Mouse (Mus musculus): ENCODE data around the gene Farp1. TPM values are rescaled to one million over a fixed set of nuclear protein-coding genes. Genes with fewer than 3 reads are reported as not detected.

The Farp1 gene
- total RNA-seq, 2 experiments from 2014 or later: 83.5 to 105 TPM

DNA sequence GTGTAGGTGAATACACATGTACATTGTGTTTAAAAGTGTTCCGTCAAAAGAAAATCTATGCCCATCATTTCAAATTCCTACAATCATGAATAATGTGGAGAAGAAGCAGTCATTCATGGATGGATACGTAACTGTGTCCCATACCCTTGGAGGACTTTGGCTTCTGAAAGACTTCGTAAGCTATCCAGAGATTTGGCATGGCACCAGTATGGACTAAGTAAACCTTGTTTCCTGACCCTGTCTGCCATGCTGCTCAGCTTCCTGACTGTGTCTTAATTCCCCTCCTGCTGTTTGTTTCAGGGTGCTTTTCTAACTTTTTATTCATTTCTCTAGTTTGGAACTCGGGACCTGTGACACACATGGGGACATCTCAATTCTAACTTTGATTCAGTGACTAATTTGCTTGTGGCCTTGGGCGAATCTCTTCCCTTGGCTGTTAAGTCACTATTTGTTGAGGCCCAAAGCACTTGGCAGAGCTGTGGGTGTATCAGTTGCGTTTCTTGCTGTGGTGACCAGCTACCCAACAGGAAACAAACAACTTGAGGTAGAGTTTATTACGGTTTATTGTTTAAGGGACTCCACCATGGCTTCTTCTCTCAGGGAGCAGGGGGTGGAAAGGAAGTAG lies 108.9 kb downstream of the Farp1 start:
- DNase-seq (ENCODE audit: extremely low spot score in 1 of 2, low spot score in 1 of 2): no peak

DNA sequence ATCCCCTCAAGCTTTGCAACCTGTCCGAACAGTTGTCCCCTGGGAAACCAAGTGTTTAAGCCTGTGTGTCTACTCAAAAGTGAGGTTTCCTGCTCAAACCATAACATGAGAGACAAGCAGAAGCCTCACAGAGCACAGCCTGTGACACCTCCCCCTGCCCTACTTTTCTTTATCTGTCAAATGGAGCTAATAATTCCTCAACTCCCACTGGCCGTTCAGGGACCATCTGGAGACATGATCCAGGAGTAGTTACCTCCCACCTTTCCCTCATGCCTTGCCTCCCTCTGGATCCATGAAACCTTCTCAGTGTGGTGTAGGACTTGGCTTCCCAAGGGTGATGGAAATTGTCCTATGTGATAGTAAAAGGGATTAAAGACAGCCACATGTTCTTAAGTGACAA lies 109.5 kb downstream of the Farp1 start:
- DNase-seq (ENCODE audit: extremely low spot score in 1 of 2, low spot score in 1 of 2): no peak

DNA sequence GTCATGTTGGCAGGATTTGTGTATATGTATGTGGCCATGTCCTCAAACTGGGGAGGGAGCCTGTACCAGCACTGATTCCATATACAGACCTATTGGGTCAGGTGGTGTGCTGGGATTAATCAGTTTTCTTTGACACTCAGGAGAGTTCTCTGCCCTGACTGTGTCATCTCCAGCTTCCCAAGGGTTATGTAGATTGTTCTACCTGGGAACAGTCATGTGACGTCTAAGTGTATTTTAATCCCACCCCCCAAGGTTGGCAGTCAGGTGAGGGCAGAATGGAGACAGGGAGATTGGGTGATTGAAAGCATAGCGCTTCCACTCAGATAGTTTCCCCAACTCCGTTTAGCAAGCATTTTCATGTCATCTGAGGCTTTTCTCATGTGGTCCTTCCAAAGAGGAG lies 110.3 kb downstream of the Farp1 start:
- no peak for DNase-seq (ENCODE audit: extremely low spot score in 1 of 2, low spot score in 1 of 2)

DNA sequence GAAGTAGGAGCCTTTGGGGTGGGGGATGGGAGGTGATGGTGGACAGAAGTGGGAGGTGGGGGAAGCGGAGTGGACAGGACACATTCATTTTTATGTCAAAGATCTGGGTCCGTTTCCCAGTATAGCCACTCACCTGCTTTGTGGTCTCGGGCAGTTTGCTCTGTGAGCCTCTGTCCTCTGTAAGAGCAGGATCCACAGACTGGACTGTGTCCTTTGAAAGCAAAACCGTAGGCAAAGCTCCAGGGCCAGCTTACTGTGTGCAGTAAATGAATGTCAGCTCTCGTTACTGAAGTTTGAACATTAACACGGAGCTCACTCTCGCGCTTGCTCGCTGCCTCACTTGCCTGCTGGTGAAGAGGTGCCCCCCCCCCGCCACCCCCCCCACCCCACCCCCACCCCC lies 110.7 kb downstream of the Farp1 start:
- DNase-seq (ENCODE audit: extremely low spot score in 1 of 2, low spot score in 1 of 2): no peak

DNA sequence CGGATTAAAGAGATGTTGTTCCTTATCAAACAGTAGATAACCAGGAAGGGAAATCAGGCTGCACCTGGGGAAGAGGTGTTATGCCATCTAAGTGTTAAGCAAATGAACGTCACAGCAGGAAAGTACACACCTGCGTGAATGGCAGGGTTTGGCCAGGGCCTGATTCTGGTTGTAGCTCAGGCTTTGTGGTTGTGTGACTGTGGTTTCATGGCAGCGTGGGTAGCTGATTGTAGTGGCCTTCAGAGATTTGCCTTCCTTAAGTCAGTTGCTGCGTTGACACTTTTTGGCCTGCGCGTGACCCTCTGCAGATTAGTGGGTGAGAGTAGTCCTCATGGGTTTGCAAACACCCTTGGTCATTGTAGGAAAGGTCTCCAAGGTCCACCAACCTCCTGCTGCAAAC lies 111.2 kb downstream of the Farp1 start:
- no peak for DNase-seq (ENCODE audit: extremely low spot score in 1 of 2, low spot score in 1 of 2)

DNA sequence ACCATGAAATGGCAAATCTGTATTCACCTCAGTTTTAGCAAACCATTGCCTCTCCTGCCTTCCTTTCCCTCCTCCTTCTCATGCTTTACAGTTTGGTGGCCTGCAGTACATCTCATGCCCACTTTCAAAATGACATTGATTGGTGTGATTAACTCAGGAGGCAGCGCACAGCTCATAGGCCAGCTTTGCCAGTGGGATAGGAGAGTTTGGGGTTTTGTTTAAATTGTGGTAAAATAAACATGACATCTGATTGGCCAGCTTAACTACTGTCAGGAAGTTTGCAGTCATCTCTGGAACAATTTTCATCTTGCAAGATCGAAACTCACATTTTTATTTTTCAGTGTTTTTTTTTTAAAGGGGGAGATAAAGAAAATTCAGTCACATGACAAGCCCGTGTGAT lies 112.0 kb downstream of the Farp1 start:
- DNase-seq (ENCODE audit: extremely low spot score in 1 of 2, low spot score in 1 of 2): no peak

DNA sequence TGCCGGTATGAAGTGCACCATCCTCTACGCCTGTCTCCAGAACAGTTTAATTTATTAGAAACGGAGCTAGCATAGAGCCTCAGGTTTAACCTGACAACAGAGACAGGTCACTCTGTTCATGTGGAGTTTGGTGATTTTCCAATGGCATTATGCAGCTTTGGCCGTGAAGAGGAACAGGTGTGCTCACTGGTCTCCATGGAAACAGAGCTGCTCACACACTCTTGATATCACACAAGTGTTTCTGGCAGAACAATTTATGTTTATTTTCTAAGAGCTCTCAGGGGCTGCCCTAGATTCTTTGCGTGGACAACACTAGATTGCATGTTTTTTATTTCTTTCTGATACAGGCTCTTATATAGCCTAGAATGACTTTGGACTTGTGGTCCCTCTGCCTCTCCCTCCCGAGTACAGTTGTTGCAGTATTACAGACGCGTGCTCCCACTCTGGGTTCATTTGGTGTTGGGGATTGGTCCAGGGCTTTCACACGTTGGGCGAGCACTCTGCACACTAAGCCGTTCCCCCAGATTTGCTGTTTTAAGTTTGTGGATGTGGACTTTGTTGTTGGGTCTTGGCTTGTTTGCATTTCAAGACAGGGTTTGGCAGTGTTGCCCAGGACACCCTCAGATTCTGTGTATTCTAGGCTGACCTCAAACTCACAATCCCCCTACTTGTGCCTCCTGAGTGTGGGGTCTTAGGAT lies 113.2 kb downstream of the Farp1 start:
- no peak for DNase-seq (ENCODE audit: extremely low spot score in 1 of 2, low spot score in 1 of 2)

DNA sequence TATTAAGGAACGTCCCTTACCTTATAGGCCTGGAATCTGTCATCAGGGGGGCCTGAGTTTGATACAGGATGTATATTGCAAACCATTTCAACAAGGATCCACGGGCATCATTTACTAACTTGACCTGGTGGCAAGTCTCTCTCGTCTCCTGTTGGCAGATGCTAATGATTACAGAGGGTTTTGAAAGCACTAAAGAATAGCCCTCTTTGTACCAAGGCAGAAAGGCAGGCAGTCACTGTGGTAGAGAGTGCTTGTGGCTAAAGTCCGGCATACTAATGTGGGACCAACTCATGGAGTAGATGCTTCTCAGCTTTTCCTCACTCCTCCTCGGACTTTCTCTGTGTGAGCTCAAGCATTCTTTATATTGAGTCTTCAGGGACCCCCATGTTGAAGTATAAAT lies 115.0 kb downstream of the Farp1 start:
- no peak for DNase-seq (ENCODE audit: extremely low spot score in 1 of 2, low spot score in 1 of 2)

DNA sequence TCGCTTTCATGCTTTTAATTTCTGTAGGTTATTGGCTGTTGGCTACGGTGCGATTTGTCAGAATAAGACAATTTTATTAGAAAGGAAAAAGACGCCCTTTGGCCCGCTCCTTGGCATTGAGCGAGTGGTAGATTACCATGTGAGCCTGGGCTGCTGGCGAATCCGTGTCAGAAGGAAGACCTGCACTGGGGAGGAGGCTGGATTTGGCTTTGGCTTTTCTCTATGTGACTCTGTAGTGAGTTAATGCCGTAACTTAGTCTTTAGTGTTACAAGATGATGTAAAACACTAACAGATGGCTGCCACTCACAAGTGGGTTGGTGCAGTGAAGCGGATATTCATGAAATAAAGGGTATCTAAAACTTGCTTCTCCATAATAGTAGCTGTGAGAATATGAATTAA lies 116.8 kb downstream of the Farp1 start:
- DNase-seq (ENCODE audit: extremely low spot score in 1 of 2, low spot score in 1 of 2): no peak

DNA sequence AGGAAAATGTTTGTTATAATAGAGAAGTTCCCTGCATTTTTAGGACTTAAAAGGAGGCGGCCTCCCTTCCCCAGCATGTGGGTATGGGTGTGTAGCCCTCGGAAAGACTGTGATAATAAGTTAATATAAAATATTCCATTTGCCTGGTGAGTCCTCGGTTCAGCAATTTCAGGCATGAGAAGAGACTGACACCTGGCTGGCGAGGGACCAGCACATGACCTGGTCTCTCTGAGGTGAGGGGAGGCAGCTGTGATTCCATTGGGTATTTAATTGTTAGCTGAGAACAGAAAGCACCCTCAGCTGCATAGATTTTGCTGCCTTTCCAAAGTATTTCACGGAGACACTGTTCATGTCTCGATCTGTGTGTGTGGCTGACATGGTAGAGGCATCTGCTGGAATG lies 117.8 kb downstream of the Farp1 start:
- no peak for DNase-seq (ENCODE audit: extremely low spot score in 1 of 2, low spot score in 1 of 2)

DNA sequence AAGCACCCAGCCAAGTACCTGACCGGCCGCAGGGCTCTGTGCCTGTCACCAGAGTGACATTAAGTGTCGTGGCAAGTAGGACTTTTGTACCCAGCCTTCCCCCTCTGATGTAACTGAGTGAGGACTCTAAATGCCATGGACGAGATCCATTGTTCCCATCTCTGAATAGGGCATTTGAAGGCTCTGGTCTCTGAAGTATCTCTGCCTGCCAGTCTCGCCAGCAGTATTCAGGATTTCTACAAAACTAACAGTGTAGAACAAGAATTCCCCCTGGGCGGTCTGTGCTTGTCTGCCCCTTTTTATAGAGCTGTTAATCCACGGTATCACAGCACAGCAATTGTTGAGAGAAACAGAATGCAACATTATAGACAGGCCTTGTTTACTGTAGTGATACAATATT lies 118.3 kb downstream of the Farp1 start:
- no peak for DNase-seq (ENCODE audit: extremely low spot score in 1 of 2, low spot score in 1 of 2)

DNA sequence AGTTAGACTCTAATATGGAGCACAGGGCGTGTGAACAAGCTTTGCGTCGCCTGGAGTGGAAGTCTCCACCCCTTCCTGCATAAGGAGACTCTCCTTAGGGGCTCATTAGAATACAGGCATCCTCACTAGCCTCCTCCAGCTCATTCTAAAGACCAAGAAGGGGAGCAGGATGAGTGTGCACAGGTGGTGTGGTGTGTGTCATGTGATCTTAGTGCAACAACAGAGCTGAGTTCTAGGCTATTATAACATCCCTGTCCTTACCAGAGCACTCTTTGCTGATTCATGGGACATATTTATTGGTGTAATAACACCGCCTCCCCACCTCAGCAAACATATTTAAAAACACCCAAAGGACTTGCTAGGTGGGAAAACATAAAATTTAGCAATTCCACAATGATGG lies 120.2 kb downstream of the Farp1 start:
- no peak for DNase-seq (ENCODE audit: extremely low spot score in 1 of 2, low spot score in 1 of 2)

DNA sequence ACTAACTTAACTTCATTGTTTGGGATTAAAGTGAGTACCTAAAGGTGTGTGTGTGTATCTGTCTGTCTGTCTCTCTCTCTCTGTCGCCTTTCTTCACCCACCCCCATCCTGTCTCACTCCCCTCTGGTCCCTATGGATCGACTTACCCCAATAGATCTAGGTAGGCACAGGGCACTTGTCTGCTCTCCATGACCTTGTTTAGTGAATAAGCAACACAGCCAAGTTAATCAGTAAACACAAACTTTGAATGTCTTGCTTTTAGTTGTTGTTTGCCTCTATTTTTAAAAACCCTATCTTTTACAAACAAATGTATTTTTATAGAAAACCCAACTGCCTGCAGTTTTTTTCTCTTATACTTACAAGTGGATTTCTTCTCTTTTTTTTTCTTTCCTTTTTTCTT lies 123.6 kb downstream of the Farp1 start:
- no peak for DNase-seq (ENCODE audit: extremely low spot score in 1 of 2, low spot score in 1 of 2)

DNA sequence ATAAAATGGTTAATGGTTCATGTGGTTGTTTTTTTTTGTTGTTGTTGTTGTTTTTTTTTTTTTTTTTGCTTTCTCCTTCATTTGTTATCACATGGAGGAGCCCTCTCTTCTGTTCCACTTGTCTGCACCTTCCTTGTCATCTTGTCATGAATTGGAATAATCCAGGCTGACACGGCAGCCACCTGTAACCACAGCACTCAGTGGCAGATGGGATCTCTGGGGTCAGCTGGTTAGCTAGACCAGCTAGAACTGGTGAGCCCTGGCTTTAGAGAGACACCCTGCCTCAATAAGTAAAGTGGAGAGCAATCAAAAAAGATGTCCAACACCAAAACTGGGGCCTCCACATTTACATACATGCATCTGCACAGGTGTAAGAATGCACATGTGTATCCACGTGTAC lies 127.8 kb downstream of the Farp1 start:
- no peak for DNase-seq (ENCODE audit: extremely low spot score in 1 of 2, low spot score in 1 of 2)

DNA sequence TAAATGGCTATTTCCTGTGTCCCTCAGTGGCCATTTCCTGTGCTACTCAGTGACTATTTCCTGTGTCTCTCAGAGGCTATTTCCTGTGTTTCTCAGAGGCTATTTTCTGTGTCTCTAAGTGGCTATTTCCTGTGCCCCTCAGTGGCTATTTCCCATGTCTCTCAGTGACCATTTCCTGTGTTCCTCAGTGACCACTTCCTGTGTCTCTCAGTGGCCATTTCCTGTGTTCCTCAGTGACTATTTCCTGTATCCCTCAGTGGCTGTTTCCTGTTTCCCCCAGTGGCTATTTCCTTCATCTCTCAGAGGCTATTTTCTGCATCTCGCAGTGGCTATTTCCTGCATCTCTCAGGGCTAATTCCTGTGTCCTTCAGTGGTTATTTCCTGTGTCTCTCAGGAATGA lies 129.9 kb downstream of the Farp1 start:
- DNase-seq (ENCODE audit: extremely low spot score in 1 of 2, low spot score in 1 of 2): no peak

DNA sequence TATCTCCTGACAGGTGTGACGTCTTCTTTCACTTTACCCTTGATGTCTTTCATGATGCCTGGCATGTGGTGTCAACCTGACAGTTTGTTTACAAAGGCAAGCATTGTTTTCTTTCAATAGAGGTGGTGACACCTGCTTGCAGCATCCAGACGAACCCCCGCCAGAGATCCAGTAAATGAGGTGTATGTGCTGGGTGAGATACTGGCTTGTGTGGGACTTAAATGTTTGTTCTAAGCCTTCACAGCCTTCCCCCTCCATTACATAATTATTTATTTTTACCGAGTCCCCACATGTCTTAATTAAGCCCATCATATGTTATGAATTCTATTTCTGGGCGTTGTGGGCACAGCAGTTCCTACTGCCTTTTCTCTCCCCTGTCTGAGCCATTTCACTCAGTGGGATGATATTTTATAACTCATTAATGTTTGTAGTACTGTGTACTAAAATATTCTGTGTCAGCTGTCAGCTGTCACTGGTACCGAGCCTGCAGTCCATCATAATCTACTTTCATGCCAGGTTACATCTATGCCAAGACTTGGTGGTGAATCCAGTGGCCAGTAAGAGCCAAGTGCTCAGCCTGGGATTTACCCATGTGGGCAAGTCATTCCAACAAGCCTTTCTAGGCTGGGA lies 130.5 kb downstream of the Farp1 start:
- DNase-seq (ENCODE audit: extremely low spot score in 1 of 2, low spot score in 1 of 2): no peak

DNA sequence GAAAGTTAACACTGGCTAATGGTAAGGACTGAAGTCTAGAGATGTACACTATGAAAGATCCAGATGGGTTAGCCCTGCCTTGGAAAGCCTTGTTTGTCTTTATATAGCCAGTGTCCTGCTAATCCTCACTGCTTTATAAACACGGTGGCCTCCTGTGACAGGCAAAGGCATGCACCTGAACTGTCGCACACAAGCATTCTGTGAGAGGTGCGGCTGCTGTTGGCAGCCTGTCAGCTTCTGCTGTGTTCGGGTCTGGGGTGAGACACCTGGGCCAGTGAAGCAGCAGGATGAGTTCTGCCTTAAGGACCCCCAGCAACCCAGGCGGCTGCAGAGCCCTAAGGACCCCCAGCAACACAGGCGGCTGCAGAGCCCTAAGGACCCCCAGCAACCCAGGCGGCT lies 131.0 kb downstream of the Farp1 start:
- DNase-seq (ENCODE audit: extremely low spot score in 1 of 2, low spot score in 1 of 2): no peak

DNA sequence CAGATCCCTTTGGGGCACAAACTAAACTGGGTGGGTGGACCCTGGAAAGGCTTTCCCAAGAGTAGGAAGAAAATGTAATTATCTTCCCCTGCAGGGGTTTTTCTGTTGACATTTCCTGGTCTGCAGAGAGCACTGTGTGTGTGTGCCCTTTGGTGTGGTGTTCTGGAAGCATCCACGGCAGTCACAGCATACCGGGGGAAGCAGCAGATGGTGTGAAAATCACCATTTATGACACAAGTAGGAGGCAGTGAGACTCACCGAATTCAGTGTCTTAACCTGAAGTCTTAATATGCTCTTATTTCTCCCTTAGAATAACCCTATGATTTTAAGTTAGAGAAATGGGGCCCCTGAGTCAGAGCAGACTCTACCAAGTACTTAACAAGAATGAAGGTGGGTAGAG lies 133.7 kb downstream of the Farp1 start:
- no peak for DNase-seq (ENCODE audit: extremely low spot score in 1 of 2, low spot score in 1 of 2)

DNA sequence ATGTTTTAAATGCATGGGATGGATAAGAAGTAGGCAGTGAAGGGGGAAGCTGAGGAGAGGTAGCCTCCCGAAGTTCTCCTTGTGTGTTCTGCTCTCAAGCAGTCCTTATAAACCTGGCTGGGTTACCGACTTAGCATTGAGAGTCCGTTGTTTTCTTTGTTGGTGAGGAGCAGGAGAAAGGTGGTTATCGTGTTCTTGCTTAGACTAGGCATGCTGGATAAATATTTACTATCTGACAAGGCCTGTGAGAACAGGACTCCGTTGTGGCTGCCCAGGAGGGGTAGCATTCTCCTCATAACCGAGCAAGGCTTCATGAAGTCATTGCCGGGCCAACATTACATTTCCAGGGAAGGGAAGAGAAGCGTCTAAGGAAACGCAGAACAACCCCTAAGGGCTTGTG lies 135.3 kb downstream of the Farp1 start:
- no peak for DNase-seq (ENCODE audit: extremely low spot score in 1 of 2, low spot score in 1 of 2)

DNA sequence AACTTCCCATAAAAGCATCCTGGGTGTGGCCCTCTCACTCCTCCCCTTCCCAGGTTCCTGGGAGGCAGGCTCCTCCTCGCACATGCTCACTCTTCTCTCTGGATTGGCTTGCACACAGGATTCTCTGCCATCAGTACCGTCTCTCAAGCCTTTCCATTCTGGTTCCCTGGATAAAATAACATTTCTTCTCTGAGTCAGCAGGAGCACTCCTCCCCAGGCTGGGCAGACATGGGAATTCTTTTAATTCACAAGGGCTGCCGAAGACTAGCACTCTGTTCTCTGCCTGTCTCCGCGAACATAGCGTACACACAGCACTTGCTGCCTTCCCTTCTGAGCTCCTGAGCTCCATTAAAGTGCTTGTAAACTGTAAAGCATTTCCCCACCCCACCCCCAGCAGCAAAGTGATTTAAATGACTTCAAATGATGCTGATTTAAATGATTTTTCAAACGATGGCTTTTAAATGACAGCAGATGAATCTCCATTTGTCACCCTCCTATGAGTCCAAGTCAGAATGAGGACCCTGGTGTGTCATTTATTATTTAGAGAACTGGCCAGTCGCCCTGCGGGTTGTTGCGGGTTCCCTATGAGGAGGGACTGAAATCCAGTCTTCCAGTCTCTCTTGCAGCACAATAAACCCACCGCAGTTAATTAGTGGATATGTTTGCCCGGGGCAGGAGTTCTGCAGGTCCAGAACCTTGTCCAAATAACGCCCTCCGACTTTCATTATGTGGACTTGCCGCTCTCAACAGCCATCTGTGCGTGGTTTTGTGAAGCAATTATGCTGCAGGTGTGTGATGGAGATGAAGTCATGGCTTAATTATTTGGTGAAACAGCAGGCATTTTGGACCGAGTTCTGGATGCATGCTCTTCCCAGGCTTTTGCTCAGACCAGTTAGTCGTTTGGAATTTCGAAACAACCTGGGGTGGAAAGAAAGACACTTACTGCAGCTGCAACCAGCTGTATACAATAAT lies 137.4 kb downstream of the Farp1 start:
- peak; percentile 31 to 38 for DNase-seq (ENCODE audit: extremely low spot score in 1 of 2, low spot score in 1 of 2)

DNA sequence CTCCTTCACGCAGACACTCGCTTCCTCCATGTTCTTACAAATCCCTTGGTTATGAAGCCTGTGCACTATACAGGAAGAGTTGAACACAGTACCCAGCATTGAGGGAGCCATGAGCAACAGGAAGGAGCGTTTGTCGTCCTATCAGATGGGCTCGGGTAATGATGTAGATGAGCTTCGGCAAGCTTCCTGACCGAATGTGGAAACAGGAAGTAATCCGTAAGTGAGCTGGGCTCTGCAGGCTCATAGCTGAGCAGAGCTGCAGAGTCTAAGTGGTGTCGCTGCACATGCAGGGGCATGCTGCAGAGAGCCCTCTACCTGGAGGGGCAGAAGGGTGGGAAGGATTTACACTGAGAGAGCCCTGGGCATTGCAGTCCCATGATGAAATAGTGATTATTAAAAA lies 140.4 kb downstream of the Farp1 start:
- DNase-seq (ENCODE audit: extremely low spot score in 1 of 2, low spot score in 1 of 2): no peak
